Mouse (Mus musculus) liver, postnatal 0 days (tissue): ENCODE measurements around the gene Fam149b. TPM values are rescaled to one million over a fixed set of nuclear protein-coding genes. Genes with fewer than 3 reads are reported as not detected.

Experiments
- ATAC-seq: fragments of 200-750 bp; cut with Nextera tagmentation; 2 replicates; pipeline ENCODE4 v1.8.0; 2017; ENCODE audit warnings: mild to moderate bottlenecking, moderate library complexity
- DNase-seq: peaks from one replicate; pipeline ENCODE4 v3.0.0-alpha.2; 2016
- H3K27ac ChIP-seq: fragments of 300-500 bp; sonication (generic); 2 replicates; pipeline ENCODE4 v1.5.1; 2014; ENCODE audit warnings: antibody characterized with exemption, moderate library complexity, mild to moderate bottlenecking, low read depth
- H3K27me3 ChIP-seq: fragments of 300-500 bp; sonication (generic); 2 replicates; pipeline ENCODE4 v1.6.1; 2014; ENCODE audit warnings: low read length, control low read depth, mixed read lengths; ENCODE audit not compliant: insufficient read depth
- H3K36me3 ChIP-seq: fragments of 300-500 bp; sonication (generic); replicated peaks from 2 replicates; pipeline ENCODE4 v1.6.1; 2014; ENCODE audit warnings: mild to moderate bottlenecking, control low read depth, low read length, moderate library complexity, mixed read lengths; ENCODE audit not compliant: insufficient read depth
- H3K4me1 ChIP-seq: fragments of 300-500 bp; sonication (generic); 2 replicates; pipeline ENCODE4 v1.6.1; 2014; ENCODE audit warnings: antibody characterized with exemption, mild to moderate bottlenecking, control low read depth; ENCODE audit not compliant: insufficient read depth
- H3K4me2 ChIP-seq: fragments of 300-500 bp; sonication (generic); 2 replicates; pipeline ENCODE4 v1.6.1; 2014; ENCODE audit warnings: low read depth, mild to moderate bottlenecking, low read length, moderate library complexity, mixed read lengths
- H3K4me3 ChIP-seq: fragments of 300-500 bp; sonication (generic); 2 replicates; pipeline ENCODE4 v1.5.1; 2014; ENCODE audit warnings: low read depth, low read length
- H3K9ac ChIP-seq: fragments of 300-500 bp; sonication (generic); replicated peaks from 2 replicates; pipeline ENCODE4 v1.6.1; 2014; ENCODE audit warnings: mild to moderate bottlenecking, moderate library complexity
- H3K9me3 ChIP-seq: fragments of 300-500 bp; sonication (generic); 2 replicates; pipeline ENCODE4 v1.6.1; 2016; ENCODE audit warnings: mild to moderate bottlenecking, control low read depth, low read length, mixed read lengths
- CTCF ChIP-seq: sonication (generic); IDR thresholded peaks from 2 replicates; pipeline ENCODE4 v1.5.1; 2016; ENCODE audit warnings: antibody characterized with exemption, low read depth
- EP300 ChIP-seq: IDR thresholded peaks from 2 replicates; pipeline ENCODE4 v1.6.1; 2016; ENCODE audit warnings: antibody characterized with exemption, low read depth, mild to moderate bottlenecking
- WGBS: fragments of 180-500 bp; shearing (Covaris S2); extraction: QIAGEN DNeasy Blood & Tissue Kit; methylation state at CpG from one replicate; pipeline ENCODE4 v1.1.7; 2014; ENCODE audit not compliant: insufficient replicate concordance; 5-methylcytosine and 5-hydroxymethylcytosine counted together
- polyA plus RNA-seq: library from polyadenylated mRNA; unstranded; fragments of >200 nt; fragmentation: Nextera tagmentation; extraction: Ambion mirVana; gene quantifications from 2 replicates; pipeline ENCODE4 v1.2.1, GENCODE M21; 2015

Gene Fam149b
- polyA plus RNA-seq, 1 experiment from 2014 or later, result 5.7 TPM

- Histone ChIP-seq H3K27ac (peak overlapping the region; percentile 48; the same call in 1 of the 2 replicates), H3K9me3 (no peaks in the 10 kb centered on the region), H3K4me1 (peaks cover 18% of the 10 kb centered on the region), H3K9ac (no peak overlapping the region), H3K4me3 (no peak overlapping the region), H3K4me2 (0 out of 2 replicates have a peak overlapping the region, but pooled peaks have one; percentile 47), H3K27me3 (no peaks in the 10 kb centered on the region), H3K36me3 (peaks cover 29% of the 10 kb centered on the region)
- TF ChIP-seq CTCF (no peak), EP300 (no peak)
- no peak for ATAC-seq
- 61% methylated on average over 5 of the region's 5 CpGs for WGBS
- no peak for DNase-seq
These were observed 31.2 kb downstream of the Fam149b start for GRCm38 (mm10) chr14:20379087-20379640.

DNA sequence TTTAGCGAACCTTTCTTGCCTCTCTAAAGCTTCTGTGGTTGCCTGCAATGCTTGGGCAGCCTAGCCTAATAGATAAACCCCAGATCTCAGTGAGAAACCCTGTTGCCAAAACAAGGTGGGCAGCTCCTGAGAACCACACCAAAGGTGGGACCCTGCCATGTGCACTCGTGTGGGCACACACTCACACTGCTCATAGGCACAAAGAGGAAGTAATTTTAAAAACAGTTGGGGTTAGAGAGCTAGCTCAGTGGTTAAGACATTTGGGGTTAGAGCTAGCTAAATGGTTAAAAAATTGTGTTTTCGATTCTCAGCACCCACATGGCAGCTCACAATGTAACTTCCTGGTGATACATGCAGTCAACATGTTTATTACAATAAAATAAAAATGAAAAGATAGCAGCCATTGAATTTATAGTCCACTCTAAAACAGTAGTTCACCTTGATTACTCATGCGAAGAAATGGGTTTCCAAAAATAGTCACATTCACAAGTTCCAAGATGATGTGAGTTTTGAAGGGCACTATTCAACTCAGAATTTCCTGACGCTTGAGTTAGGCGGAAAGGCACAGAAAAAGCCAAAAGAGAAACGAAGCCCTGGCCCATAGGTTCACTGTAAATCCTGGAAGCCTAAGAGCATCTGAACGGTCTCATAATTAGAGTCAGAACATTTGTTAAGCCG, 31.9 kb downstream of the Fam149b start:
- DNase-seq (no peak), ATAC-seq (peak; percentile 14; the same call in 1 of the 2 replicates)
- H3K36me3 ChIP-seq, result peaks cover 36% of the 10 kb centered on the region

DNA sequence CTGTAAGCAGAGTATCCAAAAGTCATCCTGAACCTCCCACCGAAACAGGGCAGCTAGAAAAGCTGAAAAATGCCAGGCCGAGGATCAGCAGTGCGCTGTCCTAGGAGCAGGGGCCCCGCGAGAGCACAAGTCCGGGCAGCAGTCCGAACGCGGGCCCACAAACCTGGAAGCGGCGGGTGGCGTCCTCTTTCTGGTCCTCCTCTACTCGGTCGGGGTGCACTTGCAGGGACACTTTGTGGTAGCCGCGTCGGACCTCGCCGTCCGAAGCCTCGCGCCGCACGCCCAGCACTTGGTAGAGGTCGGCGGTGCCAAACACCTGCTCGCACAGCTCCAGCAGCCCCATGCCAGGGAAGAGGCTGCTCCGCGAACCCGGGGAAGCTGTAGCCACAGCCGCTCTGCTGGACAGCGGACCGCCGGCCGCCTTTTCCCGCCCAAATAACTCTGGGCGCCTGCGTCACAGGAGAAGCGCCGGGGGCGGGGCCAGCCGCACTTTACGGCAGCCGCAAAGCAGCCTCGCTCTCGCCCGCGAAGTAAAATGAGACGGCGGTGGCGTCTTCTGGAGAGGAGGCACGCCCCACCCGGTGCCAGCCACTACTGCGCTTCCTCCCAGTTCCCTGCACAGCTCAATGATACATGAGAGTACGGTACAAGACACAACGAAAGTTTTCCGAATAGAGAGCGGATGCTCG, 40.6 kb downstream of the Fam149b start, which contains the start of gene Dnajc9:
Gene Dnajc9, minus strand, starts transcription at position 470 of the 689 bp plus-strand sequence.
- Histone ChIP-seq H3K9ac (peak within 1 kb of the TSS; percentile 85), H3K4me2 (peak within 1 kb of the TSS; percentile 84), H3K27ac (peak within 1 kb of the TSS; percentile 73), H3K27me3 (no peaks in the 10 kb centered on the region), H3K36me3 (peaks cover 33% of the 10 kb centered on the region), H3K4me3 (peak within 1 kb of the TSS; percentile 77), H3K4me1 (peaks cover 27% of the 10 kb centered on the region), H3K9me3 (no peaks in the 10 kb centered on the region)
- TF ChIP-seq CTCF, result no peak
- TF ChIP-seq EP300, result no peak; the same call in 1 of the 2 replicates
- ATAC-seq (peak; percentile 65), DNase-seq (peak; percentile 96)
- WGBS, result under 1% methylated on average over 58 of the region's 59 CpGs

More for the DNA sequence above, 31.9 kb downstream of the Fam149b start:
- H3K27ac ChIP-seq, result peak overlapping the region; percentile 48; the same call in 1 of the 2 replicates
- no peaks in the 10 kb centered on the region for H3K9me3 ChIP-seq
- H3K27me3 ChIP-seq, result no peaks in the 10 kb centered on the region
- H3K9ac ChIP-seq, result no peak overlapping the region
- TF ChIP-seq CTCF, result no peak
- TF ChIP-seq EP300, result no peak
- H3K4me2 ChIP-seq, result no peak overlapping the region
- peaks cover 18% of the 10 kb centered on the region for H3K4me1 ChIP-seq
- WGBS, result 69% methylated on average over 9 of the region's 9 CpGs
- no peak overlapping the region for H3K4me3 ChIP-seq

DNA sequence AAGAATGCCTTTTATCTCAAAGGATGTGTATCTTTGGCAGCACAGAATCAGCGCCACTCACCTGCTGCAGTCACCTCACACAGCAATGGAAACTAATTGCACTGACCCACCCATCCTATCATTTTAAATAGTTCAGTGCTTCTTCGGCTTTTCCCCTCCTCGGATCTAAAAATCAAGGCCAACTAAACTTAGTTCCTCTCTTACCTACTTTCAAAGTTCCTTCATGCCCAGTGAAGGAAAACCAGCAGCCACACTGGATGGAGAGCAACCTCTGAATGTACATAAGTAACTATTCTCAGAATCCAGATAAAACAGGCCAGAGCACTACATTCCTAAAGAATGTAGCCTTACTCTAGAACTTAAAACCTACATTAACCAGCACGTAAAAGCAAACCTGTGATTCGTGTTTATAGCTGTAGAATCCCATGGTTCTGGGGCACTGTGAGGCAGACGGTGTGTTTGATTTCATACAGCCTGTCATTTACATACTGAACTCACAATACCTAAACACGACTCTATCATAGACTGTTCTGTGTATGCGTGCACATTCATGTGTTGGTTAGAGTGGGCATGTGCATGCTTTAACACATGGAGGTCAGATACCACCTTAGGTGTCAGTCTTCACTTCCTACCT, 41.6 kb downstream of the Fam149b start:
- Histone ChIP-seq H3K9ac (peak overlapping the region; percentile 85; the same call in 1 of the 2 replicates), H3K4me1 (peaks cover 33% of the 10 kb centered on the region)

GRCm38 (mm10) chr14:20392326-20392725, 44.4 kb downstream of the Fam149b start:
- DNase-seq, result no peak
- Histone ChIP-seq H3K4me2 (peak overlapping the region; percentile 73), H3K27me3 (no peaks in the 10 kb centered on the region), H3K27ac (no peak overlapping the region), H3K9me3 (no peaks in the 10 kb centered on the region), H3K9ac (no peak overlapping the region), H3K4me1 (peaks cover 21% of the 10 kb centered on the region), H3K36me3 (peaks cover 16% of the 10 kb centered on the region; the same call in 1 of the 2 replicates), H3K4me3 (0 out of 2 replicates have a peak overlapping the region, but pooled peaks have one; percentile 81)
- TF ChIP-seq EP300 (no peak), CTCF (no peak)
- ATAC-seq, result no peak
- 61% methylated on average over 3 of the region's 4 CpGs for WGBS

More for the DNA sequence above, 41.6 kb downstream of the Fam149b start:
- H3K9me3 ChIP-seq, result no peaks in the 10 kb centered on the region
- peaks cover 25% of the 10 kb centered on the region for H3K36me3 ChIP-seq
- H3K4me2 ChIP-seq, result peak overlapping the region; percentile 84
- peak overlapping the region; percentile 77; the same call in 1 of the 2 replicates for H3K4me3 ChIP-seq
- WGBS, result 80% methylated on average over 8 of the region's 8 CpGs
- DNase-seq (no peak), ATAC-seq (no peak)
- TF ChIP-seq EP300 (no peak), CTCF (no peak)
- no peak overlapping the region; the same call in 1 of the 2 replicates for H3K27ac ChIP-seq
- H3K27me3 ChIP-seq, result no peaks in the 10 kb centered on the region
